Mouse (Mus musculus) erythroblast, embryonic 14.5 days (primary cell): ENCODE measurements around the gene Mad2l2.

Source experiments
- GATA1 ChIP-seq: IDR thresholded peaks from 2 replicates; pipeline ENCODE4 v1.6.1; 2012; ENCODE audit warnings: low read length, inconsistent platforms, mixed read lengths
- TAL1 ChIP-seq: IDR thresholded peaks from 3 replicates; pipeline ENCODE4 v1.6.1; 2012; ENCODE audit warnings: low read length, inconsistent platforms, mixed read lengths

DNA sequence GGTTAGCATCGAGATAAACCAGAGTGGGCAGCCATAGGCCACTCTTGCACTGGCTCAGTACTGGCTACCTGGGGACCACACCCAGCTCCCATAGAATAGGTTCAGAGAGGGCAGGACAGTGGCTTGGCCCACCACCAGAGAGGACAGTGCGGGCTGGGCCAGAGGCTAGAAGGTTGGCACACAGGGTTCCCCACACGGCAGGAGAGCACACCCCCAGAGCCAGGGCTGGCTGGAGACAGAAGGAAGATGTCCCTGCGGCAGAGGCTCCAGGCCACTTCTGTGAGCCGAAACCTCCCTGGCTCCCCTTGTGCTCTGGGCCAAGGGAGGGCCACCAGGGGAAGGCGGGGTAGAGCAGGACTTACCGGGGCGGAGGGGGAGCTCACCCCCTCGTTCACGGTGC lies 49.0 kb upstream of the Mad2l2 start:
- TF ChIP-seq TAL1 (no peak), GATA1 (no peak)
